ENCODE assay signal across 10 mouse cellular contexts in the genomic region with DNA sequence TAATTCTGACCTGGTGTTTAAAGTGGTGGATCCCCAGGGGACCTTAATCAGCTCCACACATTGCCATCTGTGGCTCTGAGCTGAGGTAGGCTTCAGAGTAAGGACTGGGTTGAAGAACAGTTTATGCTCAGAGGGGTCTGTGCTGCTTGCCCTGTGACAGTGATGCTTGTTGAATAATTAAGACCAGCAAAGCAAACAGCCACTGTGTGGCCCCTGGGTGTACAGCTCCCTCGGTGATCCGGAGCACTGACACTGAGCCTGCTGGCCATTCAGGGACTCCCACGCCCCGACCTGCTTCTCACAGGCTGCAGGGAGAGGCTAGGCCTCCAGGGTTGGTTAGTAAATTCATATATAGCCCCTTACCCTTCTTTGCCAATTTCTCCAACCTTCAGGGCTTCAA.
"Had no signal": no experiment of that assay in that cellular context is flagged by ENCODE, and none has a peak within 500 bp of the region (broad histone marks: within the 10 kb centered on the region; RNA-seq: fewer than 3 reads in every experiment).

No protein-coding gene starts in this region.

- H3K4me3 ChIP-seq: left cerebral cortex, adult 2 months had no signal

- H3K9ac ChIP-seq: liver, embryonic 14.5 days had no signal

- H3K27ac ChIP-seq: left cerebral cortex, adult 2 months; liver, embryonic 14.5 days had no signal

- DNase-seq: kidney, adult 11 months; kidney, adult 9 months; kidney, postnatal 10 days; kidney, postnatal 4 days; liver; lung, adult 18-20 months; thymus, adult 18-20 months; thymus, postnatal 14 days had no signal
